Mouse (Mus musculus) stomach, embryonic 15.5 days (tissue): Measurements from ENCODE around the gene Cst13. TPM values are rescaled to one million over a fixed set of nuclear protein-coding genes. Genes with fewer than 3 reads are reported as not detected.
"Not testable (repeated sequence)": the region's sequence is repeated elsewhere in the genome, so short reads cannot be mapped to it uniquely, and the experiment has no call there.

Experiments
- ATAC-seq: fragments of 200-750 bp; cut with Nextera tagmentation; 2 replicates; pipeline ENCODE4 v1.8.0; 2017; ENCODE audit warnings: low read depth, moderate number of reproducible peaks, moderate TSS enrichment; ENCODE audit not compliant: insufficient read depth, low FRiP score
- H3K27ac ChIP-seq: fragments of 300-500 bp; sonication (generic); 2 replicates; pipeline ENCODE4 v1.5.1; 2015; ENCODE audit warnings: mild to moderate bottlenecking, inconsistent platforms
- H3K27me3 ChIP-seq: fragments of 300-500 bp; sonication (generic); replicated peaks from 2 replicates; pipeline ENCODE4 v1.6.1; 2015; ENCODE audit warnings: inconsistent platforms
- H3K36me3 ChIP-seq: fragments of 300-500 bp; sonication (generic); 2 replicates; pipeline ENCODE4 v1.6.1; 2015; ENCODE audit warnings: inconsistent platforms
- H3K4me1 ChIP-seq: fragments of 300-500 bp; sonication (generic); 2 replicates; pipeline ENCODE4 v1.6.1; 2015; ENCODE audit warnings: inconsistent platforms
- H3K4me2 ChIP-seq: fragments of 300-500 bp; sonication (generic); 2 replicates; pipeline ENCODE4 v1.6.1; 2015; ENCODE audit warnings: mild to moderate bottlenecking, inconsistent platforms
- H3K4me3 ChIP-seq: fragments of 300-500 bp; sonication (generic); replicated peaks from 2 replicates; pipeline ENCODE4 v1.5.1; 2015; ENCODE audit warnings: inconsistent platforms
- H3K9ac ChIP-seq: fragments of 300-500 bp; sonication (generic); 2 replicates; pipeline ENCODE4 v1.6.1; 2015; ENCODE audit warnings: inconsistent platforms
- H3K9me3 ChIP-seq: fragments of 300-500 bp; sonication (generic); 2 replicates; pipeline ENCODE4 v1.6.1; 2016; ENCODE audit warnings: inconsistent platforms
- WGBS: fragments of 180-500 bp; shearing (Covaris S2); methylation state at CpG from one replicate; pipeline ENCODE4 v1.1.7; 2015; 5-methylcytosine and 5-hydroxymethylcytosine counted together
- polyA plus RNA-seq: library from polyadenylated mRNA; unstranded; fragments of >200 nt; fragmentation: Nextera tagmentation; extraction: Ambion mirVana; gene quantifications from 2 replicates; pipeline ENCODE4 v1.2.1, GENCODE M21; 2015

Gene Cst13
- not detected in 2 replicates for polyA plus RNA-seq

- H3K4me3 ChIP-seq = no peak within 1 kb of the TSS
- no peaks in the 10 kb centered on the region for H3K27me3 ChIP-seq
- H3K9ac ChIP-seq = no peak within 1 kb of the TSS
- ATAC-seq = no peak
- H3K4me1 ChIP-seq = no peaks in the 10 kb centered on the region
- H3K27ac ChIP-seq = no peak within 1 kb of the TSS
- no peak within 1 kb of the TSS for H3K4me2 ChIP-seq
- no peaks in the 10 kb centered on the region for H3K36me3 ChIP-seq
- no peaks in the 10 kb centered on the region for H3K9me3 ChIP-seq
These were observed at the start of gene Cst13 for GRCm38 (mm10) chr2:148819909-148820308. Gene Cst13 (plus strand): TSS chr2:148820081.

GRCm38 (mm10) chr2:148771397-148771796, 48.5 kb upstream of the Cst13 start, which contains the start of gene Cst11:
Gene Cst11 (minus strand): TSS chr2:148771497.
- H3K4me3 ChIP-seq, H3K27me3 ChIP-seq, H3K9ac ChIP-seq, ATAC-seq, H3K4me2 ChIP-seq, H3K4me1 ChIP-seq, H3K9me3 ChIP-seq, H3K27ac ChIP-seq, H3K36me3 ChIP-seq: not testable (repeated sequence)
- 82% methylated on average over 4 of the region's 4 CpGs for WGBS

GRCm38 (mm10) chr2:148781709-148782108, 38.2 kb upstream of the Cst13 start, which contains the start of gene 8030411F24Rik:
Gene 8030411F24Rik (plus strand): TSS chr2:148782009.
- Histone ChIP-seq H3K36me3 (no peaks in the 10 kb centered on the region), H3K4me2 (no peak within 1 kb of the TSS), H3K27me3 (no peaks in the 10 kb centered on the region), H3K27ac (no peak within 1 kb of the TSS), H3K4me1 (no peaks in the 10 kb centered on the region), H3K9ac (no peak within 1 kb of the TSS), H3K4me3 (no peak within 1 kb of the TSS), H3K9me3 (no peaks in the 10 kb centered on the region)
- WGBS = 7% methylated on average over 1 of the region's 1 CpGs
- ATAC-seq = no peak

- no peak within 1 kb of the TSS for H3K27ac ChIP-seq
- no peaks in the 10 kb centered on the region for H3K27me3 ChIP-seq
- H3K4me2 ChIP-seq = no peak within 1 kb of the TSS
- no peak within 1 kb of the TSS for H3K4me3 ChIP-seq
- no peak within 1 kb of the TSS for H3K9ac ChIP-seq
- no peak for ATAC-seq
- no peaks in the 10 kb centered on the region for H3K4me1 ChIP-seq
- H3K36me3 ChIP-seq = no peaks in the 10 kb centered on the region
- no peaks in the 10 kb centered on the region for H3K9me3 ChIP-seq
- 94% methylated on average over 6 of the region's 6 CpGs for WGBS
These were observed 30.7 kb upstream of the Cst13 start, which contains the start of gene Cst12 for GRCm38 (mm10) chr2:148789142-148789541. Gene Cst12 (plus strand): TSS chr2:148789361.

GRCm38 (mm10) chr2:148798485-148798884, 21.4 kb upstream of the Cst13 start, which contains the start of gene Cst8:
Gene Cst8 (plus strand): TSS chr2:148798785.
- no peaks in the 10 kb centered on the region for H3K9me3 ChIP-seq
- H3K4me3 ChIP-seq = no peak within 1 kb of the TSS
- H3K27ac ChIP-seq = no peak within 1 kb of the TSS
- H3K4me2 ChIP-seq = no peak within 1 kb of the TSS
- no peaks in the 10 kb centered on the region for H3K4me1 ChIP-seq
- ATAC-seq = no peak
- H3K9ac ChIP-seq = no peak within 1 kb of the TSS
- WGBS = 78% methylated on average over 1 of the region's 1 CpGs
- no peaks in the 10 kb centered on the region for H3K36me3 ChIP-seq
- H3K27me3 ChIP-seq = no peaks in the 10 kb centered on the region

- no peaks in the 10 kb centered on the region for H3K27me3 ChIP-seq
- H3K4me2 ChIP-seq = no peak overlapping the region
- H3K9ac ChIP-seq = no peak overlapping the region
- H3K36me3 ChIP-seq = no peaks in the 10 kb centered on the region
- WGBS = 23% methylated on average over 3 of the region's 3 CpGs
- H3K27ac ChIP-seq = no peak overlapping the region
- H3K4me3 ChIP-seq = no peak overlapping the region
- no peaks in the 10 kb centered on the region for H3K9me3 ChIP-seq
- no peaks in the 10 kb centered on the region for H3K4me1 ChIP-seq
- ATAC-seq = no peak
These were observed 18.4 kb upstream of the Cst13 start for GRCm38 (mm10) chr2:148801491-148801921.

- WGBS = 50% methylated on average over 6 of the region's 6 CpGs
- H3K9ac ChIP-seq = no peak overlapping the region
- H3K9me3 ChIP-seq = no peaks in the 10 kb centered on the region
- no peak overlapping the region for H3K4me3 ChIP-seq
- H3K4me2 ChIP-seq = no peak overlapping the region
- H3K27me3 ChIP-seq = no peaks in the 10 kb centered on the region
- H3K27ac ChIP-seq = no peak overlapping the region
- ATAC-seq = no peak
- no peaks in the 10 kb centered on the region for H3K36me3 ChIP-seq
- no peaks in the 10 kb centered on the region for H3K4me1 ChIP-seq
These were observed 13.2 kb upstream of the Cst13 start for GRCm38 (mm10) chr2:148806696-148807095.

GRCm38 (mm10) chr2:148825986-148826385, 6.1 kb downstream of the Cst13 start:
- no peaks in the 10 kb centered on the region for H3K36me3 ChIP-seq
- no peak for ATAC-seq
- H3K4me3 ChIP-seq = no peak overlapping the region
- no peak overlapping the region for H3K27ac ChIP-seq
- H3K9me3 ChIP-seq = no peaks in the 10 kb centered on the region
- no peak overlapping the region for H3K9ac ChIP-seq
- H3K4me2 ChIP-seq = no peak overlapping the region
- no peaks in the 10 kb centered on the region for H3K27me3 ChIP-seq
- WGBS = 19% methylated on average over 1 of the region's 1 CpGs
- no peaks in the 10 kb centered on the region for H3K4me1 ChIP-seq

GRCm38 (mm10) chr2:148834912-148835311, 15.0 kb downstream of the Cst13 start, which contains the start of gene Cst9:
Gene Cst9 (plus strand): TSS chr2:148835147.
- Histone ChIP-seq H3K36me3 (no peaks in the 10 kb centered on the region), H3K9ac (no peak within 1 kb of the TSS), H3K27ac (no peak within 1 kb of the TSS), H3K4me3 (no peak within 1 kb of the TSS), H3K4me2 (no peak within 1 kb of the TSS), H3K27me3 (no peaks in the 10 kb centered on the region), H3K4me1 (no peaks in the 10 kb centered on the region), H3K9me3 (no peaks in the 10 kb centered on the region)
- ATAC-seq = no peak
- WGBS = 54% methylated on average over 4 of the region's 4 CpGs

GRCm38 (mm10) chr2:148838075-148838777, 18.3 kb downstream of the Cst13 start:
- Histone ChIP-seq H3K4me3 (no peak overlapping the region), H3K27me3 (no peaks in the 10 kb centered on the region), H3K36me3 (no peaks in the 10 kb centered on the region), H3K9ac (no peak overlapping the region), H3K27ac (no peak overlapping the region), H3K4me1 (no peaks in the 10 kb centered on the region), H3K9me3 (no peaks in the 10 kb centered on the region), H3K4me2 (no peak overlapping the region)
- ATAC-seq = no peak
- WGBS = 80% methylated on average over 5 of the region's 5 CpGs

- no peaks in the 10 kb centered on the region for H3K27me3 ChIP-seq
- ATAC-seq = no peak
- no peaks in the 10 kb centered on the region for H3K9me3 ChIP-seq
- H3K27ac ChIP-seq = no peak overlapping the region
- H3K4me2 ChIP-seq = no peak overlapping the region
- H3K4me3 ChIP-seq = no peak overlapping the region
- no peaks in the 10 kb centered on the region for H3K4me1 ChIP-seq
- no peaks in the 10 kb centered on the region for H3K36me3 ChIP-seq
- H3K9ac ChIP-seq = no peak overlapping the region
- WGBS = 92% methylated on average over 2 of the region's 2 CpGs
These were observed 19.3 kb downstream of the Cst13 start for GRCm38 (mm10) chr2:148839224-148839623.

- Histone ChIP-seq H3K4me1 (no peaks in the 10 kb centered on the region), H3K9ac (no peak overlapping the region), H3K27me3 (no peaks in the 10 kb centered on the region), H3K4me2 (no peak overlapping the region), H3K4me3 (no peak overlapping the region), H3K27ac (no peak overlapping the region), H3K9me3 (no peaks in the 10 kb centered on the region), H3K36me3 (no peaks in the 10 kb centered on the region)
- 46% methylated on average over 8 of the region's 8 CpGs for WGBS
- no peak; the same call in 1 of the 2 replicates for ATAC-seq
These were observed 31.4 kb downstream of the Cst13 start for GRCm38 (mm10) chr2:148851116-148851906.
